Mouse (Mus musculus) megakaryocyte, embryonic 14.5 days (primary cell): ENCODE results near the gene Anapc11. TPM values are rescaled to one million over a fixed set of nuclear protein-coding genes. Genes with fewer than 3 reads are reported as not detected.

Experiments
- H3K27me3 ChIP-seq: replicated peaks from 2 replicates; pipeline ENCODE3; 2012; ENCODE audit warnings: inconsistent platforms
- H3K36me3 ChIP-seq: replicated peaks from 2 replicates; pipeline ENCODE3; 2012; ENCODE audit warnings: low read length, inconsistent platforms, mixed read lengths
- H3K4me1 ChIP-seq: 2 replicates; pipeline ENCODE4 v1.6.1; 2012; ENCODE audit warnings: inconsistent platforms
- H3K4me3 ChIP-seq: replicated peaks from 2 replicates; pipeline ENCODE3; 2012; ENCODE audit warnings: moderate library complexity, mild to moderate bottlenecking, inconsistent platforms
- H3K9me3 ChIP-seq: 2 replicates; pipeline ENCODE4 v1.6.1; 2012; ENCODE audit warnings: inconsistent platforms
- FLI1 ChIP-seq: IDR thresholded peaks from 2 replicates; pipeline ENCODE4 v1.6.1; 2012; ENCODE audit warnings: low read length, inconsistent platforms, mixed read lengths
- GATA1 ChIP-seq: IDR thresholded peaks from 3 replicates; pipeline ENCODE4 v1.6.1; 2012; ENCODE audit warnings: mixed read lengths, low read length, inconsistent platforms, borderline replicate concordance
- polyA plus RNA-seq: library from polyadenylated mRNA; stranded (reverse); fragments of >175 nt; gene quantifications from 2 replicates; pipeline ENCODE4 v1.2.3, GENCODE M21; 2012; ENCODE audit warnings: low replicate concordance; ENCODE audit not compliant: insufficient read depth

The Anapc11 gene
- polyA plus RNA-seq, 1 experiment, result 315 TPM

DNA sequence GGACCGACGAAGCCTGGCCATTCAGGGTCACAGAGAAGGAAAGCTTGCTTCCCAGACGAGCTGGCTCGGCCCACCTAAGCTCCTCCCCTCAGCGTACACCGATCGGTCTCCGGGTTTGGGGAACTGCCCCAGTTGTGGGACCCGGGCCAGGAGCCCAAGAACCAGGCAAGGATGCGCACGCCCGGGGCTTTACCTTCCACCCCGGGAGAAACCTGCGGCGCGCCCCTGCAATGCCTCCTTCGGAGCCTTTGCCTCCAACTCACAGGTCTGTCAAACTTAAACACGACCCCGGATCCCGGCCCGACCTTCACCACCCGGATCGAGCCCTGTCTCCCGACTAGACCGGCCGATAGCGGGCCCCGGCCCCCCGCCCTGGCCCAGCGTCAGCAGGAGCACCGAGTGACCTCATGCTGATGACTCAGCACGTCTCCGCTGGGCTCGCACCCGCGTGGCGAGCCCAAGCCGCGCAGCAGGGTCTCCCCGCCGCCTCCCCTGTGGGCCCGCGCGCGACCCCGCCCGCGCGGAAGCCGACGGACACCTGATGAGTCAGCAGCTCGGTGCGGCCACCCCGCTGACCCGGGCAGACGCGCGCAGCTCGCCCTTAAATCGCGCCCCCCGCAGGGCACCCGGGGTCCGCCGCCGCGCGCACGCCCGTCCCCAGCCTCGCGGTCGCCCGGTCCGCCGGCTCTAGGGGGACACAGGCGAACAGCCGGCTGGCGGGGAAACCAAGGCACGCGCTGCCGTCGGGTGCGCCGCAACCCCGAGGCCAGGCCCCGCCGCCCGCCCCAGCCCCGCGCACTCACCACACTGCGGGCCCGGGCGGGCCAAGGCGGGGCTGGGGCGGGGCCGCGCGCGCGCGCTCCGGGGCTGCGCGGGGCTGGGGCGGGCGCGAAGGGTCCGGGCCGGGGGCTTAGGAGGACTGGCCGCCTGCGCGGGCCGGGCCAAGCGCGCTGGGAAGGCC lies 34.6 kb downstream of the Anapc11 start:
- H3K9me3 ChIP-seq, result no peaks in the 10 kb centered on the region
- H3K27me3 ChIP-seq, result no peaks in the 10 kb centered on the region
- H3K4me1 ChIP-seq, result peaks cover 76% of the 10 kb centered on the region
- H3K4me3 ChIP-seq, result peak overlapping the region; percentile 93
- H3K36me3 ChIP-seq, result peaks cover 26% of the 10 kb centered on the region
- no peak for TF ChIP-seq GATA1
- TF ChIP-seq FLI1, result no peak

DNA sequence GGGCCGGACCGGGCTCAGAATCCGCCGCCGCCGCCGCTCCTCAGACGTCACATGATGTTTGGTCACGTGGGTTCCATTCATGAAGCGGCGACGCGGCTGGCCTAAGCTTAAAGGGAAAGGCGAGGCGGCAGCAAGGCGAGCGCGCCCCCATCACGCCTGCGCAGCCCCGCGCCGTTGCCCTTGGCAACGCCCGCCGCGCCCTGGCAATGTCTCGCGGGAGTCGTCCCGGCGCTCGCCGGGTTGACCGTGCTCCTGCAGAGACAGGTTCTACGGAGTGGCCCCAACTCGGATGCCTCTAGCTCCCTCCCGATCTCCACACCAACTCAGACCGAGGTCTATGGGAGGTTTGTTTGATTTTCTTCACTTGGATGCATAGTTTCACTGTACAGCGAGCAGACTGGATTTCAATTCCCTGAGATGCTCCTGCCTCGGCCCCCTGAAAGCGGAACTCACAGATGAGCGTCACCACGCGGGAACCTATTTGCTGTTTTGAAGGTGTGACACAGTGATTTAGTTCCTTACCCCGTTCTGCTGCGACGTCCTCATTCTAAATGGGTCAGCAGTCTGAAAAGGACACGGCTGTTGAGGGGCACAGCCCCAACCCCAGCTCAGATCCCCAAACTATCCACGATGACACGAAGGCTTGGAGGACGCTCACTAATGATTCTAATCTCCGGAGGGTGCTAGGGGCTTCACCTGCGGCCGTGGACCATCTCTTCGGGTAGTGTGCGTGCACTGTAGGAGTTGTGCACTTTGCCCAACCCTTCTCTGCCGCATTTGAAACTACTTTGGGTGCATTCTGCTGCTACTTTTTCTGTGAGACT lies 35.5 kb downstream of the Anapc11 start, which contains the start of gene Mafg:
TSS of gene Mafg (minus strand) at position 81 of the 824 bp plus-strand sequence.
- Histone ChIP-seq H3K36me3 (peaks cover 23% of the 10 kb centered on the region), H3K27me3 (no peaks in the 10 kb centered on the region), H3K9me3 (no peaks in the 10 kb centered on the region), H3K4me1 (peaks cover 69% of the 10 kb centered on the region), H3K4me3 (peak within 1 kb of the TSS; percentile 93)
- no peak for TF ChIP-seq FLI1
- TF ChIP-seq GATA1, result no peak

DNA sequence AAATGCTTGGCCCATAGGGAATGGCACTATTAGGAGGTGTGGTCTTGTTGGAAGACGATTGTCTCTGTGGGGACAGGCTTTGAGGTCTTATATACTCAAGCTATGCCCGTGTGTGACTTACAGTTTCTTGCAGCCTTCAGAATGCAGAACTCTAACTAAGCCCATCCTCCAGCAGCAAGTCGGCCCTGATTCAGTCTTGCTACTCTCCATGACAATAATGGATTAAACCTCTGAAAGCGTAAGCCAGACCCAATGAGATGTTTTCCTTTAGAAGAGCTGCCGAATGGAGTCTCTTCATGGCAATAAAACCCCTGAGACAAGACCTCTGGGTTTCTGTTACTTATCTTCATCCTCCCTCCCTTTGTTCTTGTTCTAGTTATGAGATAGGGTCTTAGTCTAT lies 36.6 kb downstream of the Anapc11 start:
- Histone ChIP-seq H3K27me3 (no peaks in the 10 kb centered on the region), H3K4me1 (peaks cover 58% of the 10 kb centered on the region), H3K36me3 (peaks cover 21% of the 10 kb centered on the region), H3K9me3 (no peaks in the 10 kb centered on the region), H3K4me3 (no peak overlapping the region)
- TF ChIP-seq GATA1, result no peak
- no peak for TF ChIP-seq FLI1

DNA sequence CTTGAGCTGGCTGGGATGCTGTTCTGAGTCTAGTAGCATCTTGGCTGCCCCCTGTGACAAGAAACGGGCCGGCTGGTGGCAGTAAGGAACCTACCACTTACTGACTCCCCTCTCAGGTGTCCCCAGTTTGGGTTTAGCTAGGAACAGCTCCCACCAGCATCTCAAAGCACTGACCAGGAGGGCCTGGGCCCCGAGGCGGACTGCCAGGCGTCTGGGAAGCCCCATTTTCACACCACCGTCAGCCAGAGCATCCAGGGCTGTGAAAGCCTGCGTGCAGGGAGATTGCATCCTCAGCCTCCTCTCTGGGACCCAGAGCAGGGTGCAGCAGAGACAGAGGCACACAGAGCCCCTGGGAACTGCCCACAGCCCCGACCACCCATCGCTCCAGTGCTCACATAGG lies 43.0 kb downstream of the Anapc11 start:
- Histone ChIP-seq H3K27me3 (peaks cover 6% of the 10 kb centered on the region), H3K9me3 (no peaks in the 10 kb centered on the region), H3K4me3 (peak overlapping the region; percentile 5), H3K36me3 (peaks cover 28% of the 10 kb centered on the region), H3K4me1 (peaks cover 47% of the 10 kb centered on the region)
- no peak for TF ChIP-seq FLI1
- TF ChIP-seq GATA1, result no peak

DNA sequence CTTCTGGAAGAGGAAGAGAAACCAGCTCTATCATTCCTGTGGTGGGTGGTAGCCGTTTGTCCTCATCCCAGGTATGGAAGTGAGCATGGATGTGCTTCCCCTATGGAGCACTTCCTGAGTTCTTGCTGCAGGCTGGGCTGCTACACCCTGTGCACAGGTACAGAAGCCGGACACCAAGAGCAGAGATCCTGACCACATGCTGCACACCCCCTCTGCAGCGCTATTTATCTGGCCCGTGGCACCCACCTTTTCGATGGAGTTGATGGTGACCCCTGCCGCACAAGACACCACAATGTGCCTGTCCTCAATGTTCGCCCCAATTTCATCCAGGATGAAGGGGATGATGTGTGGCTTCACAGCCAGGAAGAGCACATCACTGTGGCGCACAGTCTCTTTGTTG lies 43.6 kb downstream of the Anapc11 start:
- Histone ChIP-seq H3K36me3 (peaks cover 27% of the 10 kb centered on the region), H3K4me1 (peaks cover 47% of the 10 kb centered on the region), H3K9me3 (no peaks in the 10 kb centered on the region), H3K27me3 (peaks cover 8% of the 10 kb centered on the region), H3K4me3 (peak overlapping the region; percentile 51)
- no peak for TF ChIP-seq FLI1
- no peak for TF ChIP-seq GATA1

DNA sequence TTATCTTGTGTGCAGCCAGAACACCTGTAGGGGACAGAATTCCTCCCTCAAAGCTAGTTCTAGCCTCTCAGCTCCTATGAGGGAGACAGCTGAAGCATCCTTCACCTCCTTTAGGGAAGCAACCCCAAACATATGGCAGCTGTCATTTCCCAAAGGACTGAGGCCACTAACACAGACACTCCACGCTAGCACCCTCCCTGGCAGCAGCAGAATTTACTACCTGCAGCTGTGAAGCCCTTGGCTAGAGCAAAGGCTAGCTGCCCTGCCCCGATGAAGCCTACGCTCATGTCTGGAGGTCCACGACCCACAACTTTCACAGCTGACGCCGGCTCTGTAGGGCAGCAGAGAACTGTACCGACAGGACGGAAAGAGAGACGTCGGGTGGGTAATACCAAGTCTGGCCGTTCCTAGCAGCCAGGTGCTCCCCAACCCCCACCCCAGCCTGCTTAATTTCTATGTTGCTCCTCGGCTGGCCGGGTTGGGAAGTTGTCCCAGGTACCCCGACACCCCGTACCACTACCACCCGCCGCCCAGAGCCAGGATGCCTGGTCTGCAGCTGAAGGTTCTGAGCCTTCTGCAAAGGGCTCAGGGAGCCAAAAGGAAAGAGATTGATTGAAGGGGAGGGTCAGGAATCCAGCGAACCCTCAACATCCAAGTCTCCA lies 44.8 kb downstream of the Anapc11 start:
- peaks cover 51% of the 10 kb centered on the region for H3K4me1 ChIP-seq
- peak overlapping the region; percentile 93 for H3K4me3 ChIP-seq
- TF ChIP-seq GATA1, result no peak
- TF ChIP-seq FLI1, result no peak
- peaks cover 10% of the 10 kb centered on the region for H3K27me3 ChIP-seq
- H3K9me3 ChIP-seq, result no peaks in the 10 kb centered on the region
- peaks cover 19% of the 10 kb centered on the region for H3K36me3 ChIP-seq

DNA sequence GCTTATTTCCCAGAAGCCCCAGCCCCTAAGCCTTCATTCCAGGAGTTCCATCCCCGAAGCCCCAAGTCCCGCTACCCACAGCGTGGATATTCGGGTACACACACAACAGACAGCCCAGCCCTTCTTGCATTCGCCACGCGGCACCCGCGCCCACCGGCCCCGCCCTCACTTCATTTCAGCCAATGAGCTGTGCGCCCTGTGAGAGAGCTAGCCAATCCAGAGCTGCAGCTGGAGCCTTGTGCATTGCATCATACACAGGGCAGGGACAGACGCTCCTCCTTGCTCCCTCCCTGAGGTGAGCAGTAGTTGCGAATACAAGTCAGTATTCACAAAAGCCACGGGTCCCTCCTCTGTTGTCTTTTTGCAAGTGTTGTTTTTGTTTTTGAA lies 45.4 kb downstream of the Anapc11 start, which contains the start of gene Pycr1:
TSS of gene Pycr1 (minus strand) at position 169 of the 387 bp plus-strand sequence.
- Histone ChIP-seq H3K4me3 (peak within 1 kb of the TSS; percentile 93), H3K9me3 (no peaks in the 10 kb centered on the region), H3K36me3 (peaks cover 19% of the 10 kb centered on the region), H3K4me1 (peaks cover 54% of the 10 kb centered on the region), H3K27me3 (peaks cover 10% of the 10 kb centered on the region)
- TF ChIP-seq GATA1 (no peak), FLI1 (no peak)

DNA sequence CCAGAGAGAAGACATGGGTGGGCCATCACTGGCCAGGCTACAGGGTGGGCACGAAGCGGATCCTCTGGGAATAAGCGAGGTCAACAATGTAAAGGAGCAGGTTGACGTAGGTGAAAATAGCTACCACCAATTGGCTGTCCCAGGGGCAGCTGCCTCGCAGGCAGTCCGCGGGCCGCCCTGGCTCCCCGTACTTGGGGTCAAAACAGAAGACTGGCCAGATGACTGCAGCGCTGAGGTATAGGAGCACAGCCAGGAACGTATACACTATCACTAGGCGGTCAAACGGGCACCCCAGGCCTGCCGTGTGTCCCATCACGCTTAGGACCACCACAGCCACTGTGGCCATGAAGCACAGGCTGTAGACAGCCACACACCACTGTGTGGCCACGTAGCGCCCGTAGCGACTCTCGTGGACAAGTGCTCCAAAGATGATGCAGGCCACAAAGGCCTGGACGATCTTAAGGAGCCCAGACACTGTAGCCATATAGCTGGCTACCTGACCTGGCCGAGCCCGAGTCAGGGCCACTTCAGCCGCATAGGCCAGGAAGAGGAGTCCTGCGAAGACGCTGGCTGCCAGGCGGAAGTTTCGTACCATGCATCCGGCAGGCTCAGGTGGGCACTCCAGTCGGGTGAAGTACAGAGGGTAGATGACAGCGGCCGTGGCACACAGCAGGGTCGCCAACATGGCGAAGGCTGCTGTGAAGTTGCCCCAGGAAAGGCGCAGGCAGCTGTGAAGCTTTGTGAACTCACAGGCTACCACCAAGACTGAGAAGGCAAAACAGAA lies 49.0 kb downstream of the Anapc11 start:
- Histone ChIP-seq H3K4me1 (peaks cover 43% of the 10 kb centered on the region), H3K4me3 (peak overlapping the region; percentile 89), H3K36me3 (no peaks in the 10 kb centered on the region), H3K9me3 (no peaks in the 10 kb centered on the region), H3K27me3 (peaks cover 4% of the 10 kb centered on the region)
- TF ChIP-seq FLI1 (no peak), GATA1 (no peak)
